Mouse (Mus musculus) heart, embryonic 14.5 days (tissue): ENCODE measurements at regions not wholly inside any gene's neighbourhood (a gene's known extent, or its start where the extent isn't known, plus 50 kb on each side); places are given as distances from the start of the nearest gene placed in this dataset.

ENCODE experiments used
- ATAC-seq: fragments of 200-750 bp; cut with Nextera tagmentation; 2 replicates; pipeline ENCODE4 v1.8.0; 2017; ENCODE audit warnings: low read depth, moderate TSS enrichment; ENCODE audit not compliant: insufficient number of reproducible peaks, insufficient read depth, low FRiP score
- H3K27ac ChIP-seq, 2 experiments: fragments of 200-500 bp in 1 of 2; fragments of 300-500 bp in 1 of 2; sonication (generic) in 1 of 2; replicated peaks in 1 of 2; 2 replicates each; pipeline ENCODE4 v1.5.1; 2012 to 2014; ENCODE audit warnings: low read depth in 2 of 2, low read length in 2 of 2, control low read depth in 1 of 2, mild to moderate bottlenecking in 1 of 2, mixed read lengths in 1 of 2; ENCODE audit not compliant: control insufficient read depth in 1 of 2, insufficient read depth in 1 of 2
- H3K27me3 ChIP-seq: fragments of 300-500 bp; sonication (generic); 2 replicates; pipeline ENCODE4 v1.6.1; 2014; ENCODE audit warnings: mild to moderate bottlenecking, low read length, control low read depth; ENCODE audit not compliant: control insufficient read depth, insufficient read depth
- H3K36me3 ChIP-seq: fragments of 300-500 bp; sonication (generic); 2 replicates; pipeline ENCODE4 v1.6.1; 2014; ENCODE audit warnings: mild to moderate bottlenecking, control low read depth, low read length, mixed read lengths; ENCODE audit not compliant: control insufficient read depth, insufficient read depth
- H3K4me1 ChIP-seq, 2 experiments: fragments of 200-500 bp in 1 of 2; fragments of 300-500 bp in 1 of 2; sonication (generic) in 1 of 2; 2 replicates each; pipeline ENCODE4 v1.6.1; 2012 to 2014; ENCODE audit warnings: low read length in 2 of 2, control low read depth in 1 of 2, mixed read lengths in 1 of 2; ENCODE audit not compliant: control insufficient read depth in 2 of 2, insufficient read depth in 2 of 2
- H3K4me2 ChIP-seq: fragments of 300-500 bp; sonication (generic); 2 replicates; pipeline ENCODE4 v1.6.1; 2014; ENCODE audit warnings: mild to moderate bottlenecking, low read length
- H3K4me3 ChIP-seq, 2 experiments: fragments of 200-500 bp in 1 of 2; fragments of 300-500 bp in 1 of 2; sonication (generic) in 1 of 2; 2 replicates each; pipeline ENCODE4 v1.5.1; 2012 to 2014; ENCODE audit warnings: low read length in 2 of 2, mild to moderate bottlenecking in 2 of 2, control low read depth in 1 of 2, low read depth in 1 of 2, moderate library complexity in 1 of 2; ENCODE audit not compliant: control insufficient read depth in 1 of 2, insufficient read depth in 1 of 2
- H3K9ac ChIP-seq: fragments of 300-500 bp; sonication (generic); 2 replicates; pipeline ENCODE4 v1.6.1; 2014; ENCODE audit warnings: mild to moderate bottlenecking, low read length
- H3K9me3 ChIP-seq: fragments of 300-500 bp; sonication (generic); 2 replicates; pipeline ENCODE4 v1.6.1; 2016; ENCODE audit warnings: low read length, control low read depth; ENCODE audit not compliant: control insufficient read depth
- WGBS: fragments of 180-500 bp; shearing (Covaris S2); extraction: QIAGEN DNeasy Blood & Tissue Kit; methylation state at CpG from one replicate; pipeline ENCODE4 v1.1.7; 2014; 5-methylcytosine and 5-hydroxymethylcytosine counted together

- H3K4me3 ChIP-seq = no peak overlapping the region
- no peak overlapping the region for H3K27ac ChIP-seq
- WGBS = 31% methylated on average over 6 of the region's 6 CpGs
- no peak overlapping the region for H3K4me2 ChIP-seq
- ATAC-seq = no peak
- H3K9ac ChIP-seq = no peak overlapping the region
- no peaks in the 10 kb centered on the region for H3K27me3 ChIP-seq
- peaks cover 2 to 8% of the 10 kb centered on the region in 2 experiments for H3K4me1 ChIP-seq
- H3K9me3 ChIP-seq = no peaks in the 10 kb centered on the region
- H3K36me3 ChIP-seq = no peaks in the 10 kb centered on the region
Measured at GRCm38 (mm10) chr6:93395296-93395695, 452.0 kb upstream of the Adamts9 start.

GRCm38 (mm10) chr6:93393551-93393950 lies 450.3 kb upstream of the Adamts9 start:
- H3K4me1 ChIP-seq = peaks cover 2 to 8% of the 10 kb centered on the region in 2 experiments
- 86% methylated on average over 5 of the region's 5 CpGs for WGBS

GRCm38 (mm10) chr6:93392402-93392801 lies 449.1 kb upstream of the Adamts9 start:
- Histone ChIP-seq H3K4me1 (peaks cover 2 to 8% of the 10 kb centered on the region in 2 experiments), H3K27ac (no peak overlapping the region), H3K9ac (no peak overlapping the region), H3K4me2 (no peak overlapping the region), H3K9me3 (no peaks in the 10 kb centered on the region), H3K27me3 (no peaks in the 10 kb centered on the region), H3K36me3 (no peaks in the 10 kb centered on the region), H3K4me3 (no peak overlapping the region)
- ATAC-seq = no peak
- WGBS = 83% methylated on average over 6 of the region's 6 CpGs

More at GRCm38 (mm10) chr6:93393551-93393950, 450.3 kb upstream of the Adamts9 start:
- H3K4me2 ChIP-seq = no peak overlapping the region
- no peak for ATAC-seq
- H3K4me3 ChIP-seq = no peak overlapping the region
- no peak overlapping the region for H3K9ac ChIP-seq
- H3K9me3 ChIP-seq = no peaks in the 10 kb centered on the region
- H3K36me3 ChIP-seq = no peaks in the 10 kb centered on the region
- no peaks in the 10 kb centered on the region for H3K27me3 ChIP-seq
- H3K27ac ChIP-seq = no peak overlapping the region

- no peak for ATAC-seq
Measured at GRCm38 (mm10) chr6:93391166-93391565, 447.9 kb upstream of the Adamts9 start.

GRCm38 (mm10) chr6:93371341-93371740 lies 428.0 kb upstream of the Adamts9 start:
- no peak overlapping the region for H3K9ac ChIP-seq
- no peaks in the 10 kb centered on the region; a peak in 1 of 4 replicates for H3K4me1 ChIP-seq
- ATAC-seq = no peak
- no peaks in the 10 kb centered on the region for H3K27me3 ChIP-seq
- no peaks in the 10 kb centered on the region for H3K9me3 ChIP-seq
- WGBS = 38% methylated on average over 6 of the region's 6 CpGs
- H3K4me3 ChIP-seq = no peak overlapping the region
- no peak overlapping the region for H3K4me2 ChIP-seq
- H3K27ac ChIP-seq = no peak overlapping the region
- no peaks in the 10 kb centered on the region for H3K36me3 ChIP-seq

More at GRCm38 (mm10) chr6:93391166-93391565, 447.9 kb upstream of the Adamts9 start:
- Histone ChIP-seq H3K4me2 (no peak overlapping the region), H3K4me1 (peaks cover 2 to 8% of the 10 kb centered on the region in 2 experiments), H3K9ac (no peak overlapping the region), H3K27me3 (no peaks in the 10 kb centered on the region), H3K36me3 (no peaks in the 10 kb centered on the region), H3K4me3 (no peak overlapping the region), H3K27ac (no peak overlapping the region), H3K9me3 (no peaks in the 10 kb centered on the region)
- 84% methylated on average over 5 of the region's 5 CpGs for WGBS

GRCm38 (mm10) chr6:93363846-93364245 lies 420.6 kb upstream of the Adamts9 start:
- no peak overlapping the region for H3K9ac ChIP-seq
- H3K27ac ChIP-seq = no peak overlapping the region
- ATAC-seq = no peak
- no peaks in the 10 kb centered on the region for H3K4me1 ChIP-seq
- H3K4me3 ChIP-seq = no peak overlapping the region
- no peak overlapping the region for H3K4me2 ChIP-seq
- H3K27me3 ChIP-seq = no peaks in the 10 kb centered on the region
- H3K36me3 ChIP-seq = no peaks in the 10 kb centered on the region
- no peaks in the 10 kb centered on the region for H3K9me3 ChIP-seq
- 62% methylated on average over 4 of the region's 4 CpGs for WGBS

GRCm38 (mm10) chr6:93353353-93354125 lies 410.2 kb upstream of the Adamts9 start:
- Histone ChIP-seq H3K27me3 (no peaks in the 10 kb centered on the region), H3K9me3 (no peaks in the 10 kb centered on the region), H3K9ac (no peak overlapping the region), H3K4me3 (no peak overlapping the region), H3K4me2 (no peak overlapping the region), H3K36me3 (no peaks in the 10 kb centered on the region), H3K4me1 (no peaks in the 10 kb centered on the region; a peak in 1 of 4 replicates), H3K27ac (no peak overlapping the region)
- ATAC-seq = no peak
- 83% methylated on average over 12 of the region's 12 CpGs for WGBS
